Mouse (Mus musculus): ENCODE results near the gene Sptlc2.

- TF ChIP-seq CTCF (conservative IDR thresholded peaks at IDR 0.05; ENCODE audit: insufficient read depth, insufficient read length, low read depth, low read length) (no peak), POLR2A (IDR thresholded peaks at IDR 0.05; ENCODE audit: low read depth, low read length) (no peak)
These were observed 31.9 kb upstream of the Sptlc2 start for GRCm38 (mm10) chr12:87419974-87420485.

All from kidney, adult 2 months (tissue).